Mouse (Mus musculus) skeletal muscle tissue, adult 2 months (tissue): Measurements from ENCODE around the gene Ncapd2.

Experiments
- DNase-seq: peaks from one replicate; pipeline ENCODE4 v3.0.0-alpha.2; 2012; ENCODE audit warnings: low read depth, low spot score

Gene Ncapd2

DNA sequence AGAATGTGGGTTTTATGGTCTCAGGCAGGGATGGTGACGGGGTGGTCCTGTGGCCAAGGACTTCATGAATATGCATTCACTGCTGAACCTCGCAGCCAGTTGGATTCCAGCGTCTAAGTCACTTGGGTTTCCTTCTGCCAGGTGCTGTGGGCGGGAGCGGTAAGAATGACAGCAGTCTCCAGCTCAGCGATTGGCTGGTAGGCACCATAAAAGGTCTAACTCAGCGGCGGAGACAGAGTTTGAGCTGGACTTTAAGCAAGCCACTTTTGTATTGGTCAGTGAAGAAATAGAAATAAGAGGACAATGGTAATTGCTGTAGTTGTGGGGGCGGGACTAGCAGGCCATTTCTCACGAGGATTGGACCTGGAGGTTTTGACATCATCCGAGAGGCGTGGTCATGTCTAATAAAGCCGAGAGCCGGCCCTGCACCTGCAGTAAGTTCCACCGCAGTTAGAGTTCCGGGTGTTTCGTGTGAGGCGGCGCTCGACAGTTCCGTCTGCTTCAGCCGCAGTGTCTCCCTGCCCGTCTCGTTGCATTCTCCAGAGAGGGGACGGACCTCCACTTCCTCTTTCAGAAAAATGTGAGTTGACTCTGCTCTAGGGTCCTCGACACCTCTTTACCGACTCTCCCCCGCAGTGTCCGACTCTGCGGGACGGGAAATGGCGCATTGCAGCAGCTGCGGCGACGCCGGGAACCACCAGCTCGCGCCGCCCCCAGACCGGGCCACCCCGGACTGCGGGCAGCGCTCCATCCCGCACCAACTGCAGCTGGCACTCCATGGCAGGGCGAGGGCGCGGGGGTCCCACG, 23.9 kb upstream of the Ncapd2 start, which contains the start of gene Vamp1:
Gene Vamp1, plus strand, starts transcription at position 404 of the 807 bp plus-strand sequence.
- DNase-seq, result peak; percentile 95

GRCm38 (mm10) chr6:125213715-125214114, 22.2 kb upstream of the Ncapd2 start:
- no peak for DNase-seq

GRCm38 (mm10) chr6:125213129-125213528, 21.6 kb upstream of the Ncapd2 start:
- no peak for DNase-seq

DNA sequence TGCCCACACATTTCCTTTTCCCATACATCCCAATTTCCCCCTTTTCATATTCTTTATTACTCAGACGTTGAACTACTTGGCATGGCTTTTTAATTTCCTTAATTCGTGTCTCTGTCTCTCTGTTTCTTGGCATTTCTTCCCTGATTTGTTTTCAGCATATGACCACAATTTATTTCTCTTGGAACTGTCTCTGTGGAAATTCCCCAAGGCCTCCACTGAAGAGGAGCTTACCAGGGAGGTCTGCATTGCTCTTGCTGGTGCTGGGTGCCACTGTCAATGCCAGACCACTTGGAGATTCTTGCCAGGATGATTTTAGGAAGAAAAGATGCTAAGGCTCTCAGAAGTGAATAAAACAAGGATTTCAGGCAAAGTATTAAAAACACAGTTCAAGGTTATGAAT, 21.1 kb upstream of the Ncapd2 start:
- no peak for DNase-seq

DNA sequence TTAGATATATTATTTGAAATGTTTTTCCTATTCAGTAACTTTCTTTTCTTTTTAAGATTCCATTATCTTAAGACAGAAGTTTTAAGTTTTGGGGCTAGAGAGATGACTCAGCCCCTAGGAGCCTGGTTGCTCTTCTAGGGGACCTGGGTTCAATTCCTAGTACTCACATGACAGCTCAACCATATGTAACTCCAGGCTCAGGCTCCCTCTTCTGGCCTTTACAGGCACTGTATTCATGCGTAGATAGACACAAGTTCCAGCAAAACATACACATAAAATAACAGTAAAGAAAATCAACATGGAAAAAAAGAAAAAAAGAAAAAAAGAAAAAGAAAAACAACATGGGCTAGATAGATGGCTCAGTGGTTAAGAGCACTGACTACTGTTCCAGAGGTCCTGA, 18.9 kb upstream of the Ncapd2 start:
- no peak for DNase-seq

- no peak for DNase-seq
Observed at GRCm38 (mm10) chr6:125197166-125197565, 5.7 kb upstream of the Ncapd2 start.

DNA sequence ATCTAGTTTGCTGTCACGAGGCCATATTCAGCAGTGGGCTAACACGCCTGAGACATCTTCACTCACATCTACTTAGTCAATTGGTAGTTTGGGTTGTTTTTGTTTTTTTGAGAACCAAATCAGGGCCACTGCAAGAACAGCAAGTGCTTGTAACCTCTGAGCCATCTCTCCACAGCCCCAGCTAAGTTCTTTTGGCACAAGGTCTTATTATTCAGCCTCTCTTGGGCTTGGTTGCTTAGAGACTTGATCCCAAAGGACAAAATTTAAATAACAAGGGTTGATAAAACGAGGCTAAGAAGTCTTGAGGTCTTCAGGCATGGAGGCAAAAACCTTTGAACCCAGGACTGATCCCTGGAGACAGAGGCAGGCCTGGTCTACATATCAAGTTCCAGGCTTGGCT, 4.8 kb upstream of the Ncapd2 start:
- DNase-seq, result no peak

DNA sequence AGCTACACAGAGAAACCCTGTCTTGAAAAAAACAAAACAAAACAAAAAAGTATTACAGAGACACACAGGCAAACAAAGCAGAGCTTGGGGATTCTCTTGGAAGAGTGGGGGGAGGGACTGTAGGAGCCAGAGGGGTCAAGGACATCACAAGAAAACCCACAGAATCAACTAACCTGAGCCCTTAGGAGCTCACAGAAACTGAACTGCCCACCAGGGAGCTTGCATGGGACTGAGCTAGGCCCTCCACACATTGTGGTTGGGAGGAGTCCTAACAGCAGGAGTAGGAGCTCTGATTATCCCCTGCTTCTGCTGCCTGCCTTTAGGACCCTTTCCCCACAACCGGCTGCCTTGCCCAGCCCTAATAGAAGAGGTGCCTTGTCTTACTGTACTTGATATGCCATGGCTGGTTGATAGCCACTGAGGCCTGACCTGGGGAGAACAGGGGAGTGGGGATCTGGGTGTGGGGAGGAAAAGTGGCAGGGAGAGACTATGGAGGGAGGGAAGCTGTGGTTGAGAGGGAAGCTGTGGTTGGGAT, 4.1 kb upstream of the Ncapd2 start:
- DNase-seq, result no peak

GRCm38 (mm10) chr6:125193390-125193789, 1.9 kb upstream of the Ncapd2 start:
- no peak for DNase-seq

GRCm38 (mm10) chr6:125192841-125193240, 1.3 kb upstream of the Ncapd2 start:
- no peak for DNase-seq

DNA sequence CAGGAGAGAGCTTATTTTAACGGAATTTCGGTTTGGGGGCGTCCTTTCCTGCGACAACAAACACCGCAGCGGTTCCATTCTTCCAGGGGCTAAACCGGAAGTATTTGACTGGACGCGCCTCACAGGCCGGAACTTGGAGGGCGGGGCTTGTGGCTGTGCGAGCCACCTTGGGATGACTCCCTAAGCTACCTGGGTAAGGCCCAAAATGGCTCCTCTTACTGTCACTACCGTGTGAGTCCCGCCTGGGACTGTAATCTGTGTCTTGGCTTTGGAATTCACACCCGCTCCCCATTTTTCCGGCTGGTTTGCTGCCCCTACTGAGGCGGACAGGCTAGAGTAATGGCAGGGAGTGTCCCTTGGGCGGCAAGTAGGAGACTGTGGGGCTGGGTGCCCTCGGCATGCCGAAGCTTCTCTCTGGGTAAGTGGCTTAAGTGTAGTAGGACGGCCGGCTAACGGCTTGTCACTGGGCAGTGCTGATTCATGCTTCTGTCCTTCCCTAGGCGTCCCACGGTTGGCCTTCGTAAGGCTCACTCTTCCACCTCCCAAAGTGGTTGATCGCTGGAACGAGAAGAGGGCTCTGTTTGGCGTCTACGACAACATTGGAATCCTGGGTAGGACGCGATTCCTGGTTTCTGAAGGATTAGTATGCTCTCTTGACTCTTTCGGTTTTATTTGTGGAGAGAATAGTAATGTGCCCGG, 664 bp upstream of the Ncapd2 start:
- peak; percentile 90 for DNase-seq

- no peak for DNase-seq
Observed at GRCm38 (mm10) chr6:125190816-125191215, 685 bp downstream of the Ncapd2 start.

GRCm38 (mm10) chr6:125186203-125186602, 5.3 kb downstream of the Ncapd2 start:
- DNase-seq, result no peak

DNA sequence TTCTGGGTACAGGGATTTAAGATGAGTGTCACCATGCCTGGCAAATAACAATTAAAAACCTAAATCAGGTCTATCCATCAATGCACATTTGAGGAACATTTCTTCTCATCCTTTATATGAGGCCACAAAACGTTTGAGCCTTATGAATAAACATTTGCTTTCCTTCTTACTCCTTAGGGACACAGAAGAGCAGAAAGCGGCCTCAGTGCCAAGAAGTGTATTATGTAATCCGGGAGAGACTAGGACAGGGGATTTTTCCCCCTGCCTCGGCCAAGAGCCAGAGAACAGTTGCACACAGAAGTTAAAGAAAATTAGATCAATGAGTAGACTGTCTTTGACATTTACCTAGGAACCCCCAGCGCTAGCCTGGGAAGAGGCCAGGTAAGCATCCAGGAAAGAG, 9.4 kb downstream of the Ncapd2 start:
- DNase-seq, result no peak

- no peak for DNase-seq
Observed at GRCm38 (mm10) chr6:125179601-125180000, 11.9 kb downstream of the Ncapd2 start.

- no peak for DNase-seq
Observed at GRCm38 (mm10) chr6:125175469-125175868, 16.0 kb downstream of the Ncapd2 start.

DNA sequence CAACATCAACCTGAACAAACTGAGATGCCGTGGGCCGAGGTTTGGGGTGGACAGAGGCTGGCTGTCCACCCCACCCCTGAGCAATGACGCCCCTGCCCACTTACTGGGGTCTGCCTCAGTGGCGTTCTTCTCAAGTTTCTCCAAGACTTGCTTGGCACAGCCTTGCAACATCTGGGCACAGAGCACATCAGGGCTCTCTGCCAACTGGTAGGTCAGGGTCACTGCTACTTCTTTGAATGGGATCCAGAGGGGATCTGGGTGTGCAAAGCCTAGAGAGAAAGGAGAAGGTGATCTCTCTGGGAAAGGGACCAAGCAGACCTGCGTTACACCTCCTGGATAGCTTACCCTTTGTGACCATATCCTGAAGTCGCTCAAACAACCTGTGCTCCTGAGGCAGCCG, 18.2 kb downstream of the Ncapd2 start:
- DNase-seq, result no peak

GRCm38 (mm10) chr6:125172474-125172873, 19.0 kb downstream of the Ncapd2 start:
- no peak for DNase-seq

DNA sequence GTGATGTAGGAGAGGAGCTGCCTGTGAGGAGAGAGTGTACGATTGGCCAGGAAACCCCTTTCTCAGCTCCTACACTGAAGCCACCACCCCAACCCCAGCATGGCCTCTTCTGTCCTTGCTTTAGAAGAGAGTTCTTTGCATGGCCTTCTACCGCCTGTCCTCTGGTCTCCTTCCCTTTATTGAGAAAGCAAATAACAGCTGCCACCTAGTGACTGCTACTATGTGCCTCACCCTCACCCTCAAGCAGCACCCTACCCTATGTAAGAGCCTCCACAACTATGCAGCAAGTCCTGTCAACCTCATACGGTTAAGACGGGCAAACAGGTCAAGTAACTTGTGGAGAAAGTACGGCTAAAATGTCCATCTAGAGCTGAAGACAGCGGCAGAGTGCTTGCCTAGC, 21.3 kb downstream of the Ncapd2 start:
- DNase-seq, result no peak

GRCm38 (mm10) chr6:125168086-125168485, 23.4 kb downstream of the Ncapd2 start:
- no peak for DNase-seq

DNA sequence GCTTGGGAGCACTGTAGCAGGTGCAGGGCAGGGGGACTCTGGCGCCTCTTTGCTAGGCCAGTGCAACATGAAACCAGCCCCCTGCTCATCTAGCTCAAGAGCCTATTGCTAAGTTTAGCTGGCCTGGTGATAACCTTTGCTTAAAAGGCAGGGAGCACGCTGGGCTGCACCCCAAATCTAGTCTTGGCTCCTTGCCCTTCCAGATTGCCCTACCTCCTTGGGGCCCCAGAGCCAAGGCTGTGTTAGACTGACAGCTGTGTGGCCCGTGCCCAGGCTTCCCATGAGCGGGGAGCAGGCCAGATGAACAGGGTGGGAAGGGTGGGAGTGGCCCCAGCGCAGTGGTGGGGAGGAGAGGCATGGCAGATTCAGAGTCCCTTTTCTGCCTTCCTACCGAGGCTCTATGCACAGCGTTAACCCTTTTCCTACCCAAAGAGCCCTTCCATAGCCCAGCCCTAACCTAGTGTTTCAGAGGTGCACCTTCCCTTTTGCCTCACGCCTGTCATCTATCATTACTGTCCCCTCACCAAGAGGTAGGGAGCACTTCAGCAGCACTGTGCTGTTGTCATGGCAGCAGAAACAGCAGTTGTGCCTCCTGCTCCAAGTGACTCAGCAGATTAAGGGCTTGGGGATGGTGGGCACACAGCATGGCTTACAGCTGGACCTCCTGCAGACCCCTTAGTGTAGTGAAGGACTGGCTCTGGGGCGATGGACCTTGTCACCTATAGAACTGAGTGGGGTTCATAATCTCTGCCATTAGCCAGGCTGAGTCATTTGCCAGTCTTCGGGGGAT, 24.4 kb downstream of the Ncapd2 start:
- peak; percentile 97 for DNase-seq
